Mouse (Mus musculus): ENCODE results near the gene Gabpb1. TPM values are rescaled to one million over a fixed set of nuclear protein-coding genes. Genes with fewer than 3 reads are reported as not detected.
A peak's percentile ranks its signal among the peaks of the same experiment; 100 is the strongest.

Gene Gabpb1
- polyA plus RNA-seq, 1 experiment from 2014 or later = 33.1 TPM

DNA sequence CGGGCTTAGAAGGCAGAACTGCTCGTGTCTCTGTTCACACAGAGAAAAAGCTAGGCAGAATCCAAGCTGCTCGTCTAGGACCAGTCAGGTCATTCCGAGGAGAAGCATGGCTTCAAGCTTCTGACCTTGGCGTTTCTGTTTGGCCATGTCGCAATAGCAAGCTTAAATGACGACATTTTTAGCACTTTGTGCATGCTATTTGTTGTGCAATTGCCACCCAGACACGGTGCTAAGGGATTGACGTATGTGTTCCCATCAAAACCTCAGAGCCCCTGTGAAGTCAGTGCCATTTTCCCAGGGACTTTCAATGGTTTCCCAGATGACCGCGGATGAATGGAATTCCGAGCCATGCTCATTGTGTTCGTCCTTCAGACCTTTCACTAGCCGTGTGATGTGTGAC lies 75.6 kb downstream of the Gabpb1 start:
- Histone ChIP-seq H3K4me3 (ENCODE audit: low read length) (no peak overlapping the region), H3K36me3 (ENCODE audit: control insufficient read depth, insufficient read depth, low read length) (no peaks in the 10 kb centered on the region), H3K9me3 (ENCODE audit: control insufficient read depth, low read length) (no peaks in the 10 kb centered on the region), H3K4me2 (ENCODE audit: low read depth, low read length) (no peak overlapping the region), H3K9ac (ENCODE audit: low read depth, low read length) (no peak overlapping the region), H3K4me1 (ENCODE audit: control insufficient read depth, insufficient read depth, low read length) (0 out of 2 replicates have a peak, but pooled peaks cover 6% of the 10 kb centered on the region), H3K27ac (ENCODE audit: low read length) (no peak overlapping the region), H3K27me3 (replicated peaks; ENCODE audit: control insufficient read depth, insufficient read depth, low read length) (no peaks in the 10 kb centered on the region)
- ATAC-seq = no peak
- 79% methylated on average over 14 of the region's 14 CpGs for WGBS

DNA sequence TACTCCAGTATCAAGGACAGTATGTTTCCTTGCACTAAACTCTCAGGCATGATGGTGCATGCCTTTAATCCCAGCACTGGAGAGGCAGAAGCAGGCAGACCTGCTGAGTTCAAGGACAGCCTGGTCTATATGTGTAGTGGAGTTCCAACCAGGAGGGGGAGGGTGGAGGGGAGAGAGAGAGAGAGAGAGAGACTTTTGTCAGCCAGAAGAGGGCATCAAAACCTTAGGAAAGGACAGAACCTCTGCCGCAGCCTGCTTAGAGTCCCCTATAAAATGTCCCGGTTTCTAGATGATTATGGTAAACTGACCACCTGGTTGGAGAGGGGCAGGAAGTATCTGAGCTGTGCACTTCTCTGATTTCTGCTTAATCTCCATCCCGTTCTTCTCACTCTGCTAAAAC lies 77.1 kb downstream of the Gabpb1 start:
- no peaks in the 10 kb centered on the region for H3K9me3 ChIP-seq (ENCODE audit: control insufficient read depth, low read length)
- H3K27ac ChIP-seq (ENCODE audit: low read length) = no peak overlapping the region
- no peak overlapping the region for H3K9ac ChIP-seq (ENCODE audit: low read depth, low read length)
- H3K27me3 ChIP-seq (replicated peaks; ENCODE audit: control insufficient read depth, insufficient read depth, low read length) = no peaks in the 10 kb centered on the region
- WGBS = 11% methylated on average over 3 of the region's 3 CpGs
- no peak overlapping the region for H3K4me3 ChIP-seq (ENCODE audit: low read length)
- peak; percentile 49; the same call in 1 of the 2 replicates for ATAC-seq
- no peaks in the 10 kb centered on the region for H3K36me3 ChIP-seq (ENCODE audit: control insufficient read depth, insufficient read depth, low read length)
- 0 out of 2 replicates have a peak, but pooled peaks cover 6% of the 10 kb centered on the region for H3K4me1 ChIP-seq (ENCODE audit: control insufficient read depth, insufficient read depth, low read length)
- no peak overlapping the region for H3K4me2 ChIP-seq (ENCODE audit: low read depth, low read length)

DNA sequence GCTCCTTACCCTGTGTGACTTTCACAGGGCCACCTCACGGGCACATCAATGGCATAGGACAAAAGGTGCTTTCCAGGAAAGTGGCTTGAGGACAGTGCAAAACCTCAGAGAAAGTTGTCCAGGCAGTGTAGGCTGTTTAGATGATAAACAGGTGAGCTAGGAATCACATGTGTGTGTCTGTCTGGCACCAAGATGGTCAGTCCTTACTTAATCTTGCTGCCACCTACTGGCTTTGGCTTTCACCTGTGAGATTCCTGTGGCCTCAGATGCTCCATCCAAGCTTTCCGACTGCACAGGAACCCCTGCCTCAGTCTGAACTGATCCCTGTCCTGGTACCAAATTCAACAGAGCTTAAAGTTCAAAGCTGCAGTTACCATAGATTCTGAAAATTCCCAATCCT lies 77.8 kb downstream of the Gabpb1 start:
- no peaks in the 10 kb centered on the region for H3K36me3 ChIP-seq (ENCODE audit: control insufficient read depth, insufficient read depth, low read length)

DNA sequence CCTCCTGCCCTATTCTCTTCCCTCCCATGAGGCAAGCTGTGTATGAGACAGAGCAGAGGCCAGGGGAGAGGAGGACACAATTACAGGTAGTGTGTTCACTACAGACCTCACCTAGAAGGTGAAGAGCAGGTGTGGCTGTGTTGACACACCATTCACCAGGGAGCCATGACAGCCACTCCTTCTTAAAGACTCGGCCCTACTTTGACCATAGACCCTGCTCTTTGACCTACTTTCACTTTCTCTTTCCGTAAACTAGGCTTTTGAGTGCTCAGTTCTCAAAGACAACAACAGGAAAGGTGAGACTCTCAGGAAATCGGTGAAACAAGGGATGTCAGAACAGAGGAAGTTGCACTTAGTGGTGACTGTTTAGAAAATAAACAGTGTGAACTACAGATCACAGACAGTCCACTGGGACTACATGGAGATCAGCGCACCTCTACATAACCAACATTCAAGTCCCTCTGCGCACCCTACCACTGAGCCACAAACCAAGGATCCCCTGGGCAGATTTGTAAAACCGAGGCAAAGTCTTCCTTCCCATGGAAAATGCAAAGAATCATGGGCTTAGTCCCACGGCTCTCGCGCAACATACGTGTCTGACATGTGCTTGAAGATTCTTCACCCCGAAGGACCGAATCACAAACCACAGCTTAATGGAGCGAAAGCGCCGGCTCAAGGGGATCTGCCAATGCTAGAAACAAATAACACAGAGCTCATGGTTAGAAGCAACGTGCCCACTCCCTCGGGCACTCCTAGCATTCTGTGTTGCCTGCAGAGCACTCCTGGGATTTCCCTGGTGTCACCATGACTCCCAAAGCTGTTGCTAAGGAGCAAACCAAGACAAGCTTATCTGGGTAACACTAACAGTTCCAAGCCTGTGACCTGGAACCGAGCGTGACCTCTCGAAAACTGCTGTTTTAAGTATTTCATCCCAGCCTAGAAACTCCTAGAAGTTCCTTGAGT lies 78.6 kb downstream of the Gabpb1 start:
- 74% methylated on average over 20 of the region's 20 CpGs for WGBS
- peak; percentile 87 for ATAC-seq
- Histone ChIP-seq H3K4me1 (ENCODE audit: control insufficient read depth, insufficient read depth, low read length) (0 out of 2 replicates have a peak, but pooled peaks cover 6% of the 10 kb centered on the region), H3K27ac (ENCODE audit: low read length) (no peak overlapping the region), H3K9ac (ENCODE audit: low read depth, low read length) (no peak overlapping the region), H3K36me3 (ENCODE audit: control insufficient read depth, insufficient read depth, low read length) (no peaks in the 10 kb centered on the region), H3K27me3 (replicated peaks; ENCODE audit: control insufficient read depth, insufficient read depth, low read length) (no peaks in the 10 kb centered on the region; the same call in 1 of the 2 replicates), H3K9me3 (ENCODE audit: control insufficient read depth, low read length) (no peaks in the 10 kb centered on the region), H3K4me3 (ENCODE audit: low read length) (no peak overlapping the region), H3K4me2 (ENCODE audit: low read depth, low read length) (no peak overlapping the region)

More for the DNA sequence above, 77.8 kb downstream of the Gabpb1 start:
- WGBS = 57% methylated on average over 2 of the region's 2 CpGs
- Histone ChIP-seq H3K9me3 (ENCODE audit: control insufficient read depth, low read length) (no peaks in the 10 kb centered on the region), H3K9ac (ENCODE audit: low read depth, low read length) (no peak overlapping the region), H3K4me1 (ENCODE audit: control insufficient read depth, insufficient read depth, low read length) (0 out of 2 replicates have a peak, but pooled peaks cover 6% of the 10 kb centered on the region), H3K27ac (ENCODE audit: low read length) (no peak overlapping the region), H3K27me3 (replicated peaks; ENCODE audit: control insufficient read depth, insufficient read depth, low read length) (no peaks in the 10 kb centered on the region), H3K4me3 (ENCODE audit: low read length) (no peak overlapping the region), H3K4me2 (ENCODE audit: low read depth, low read length) (no peak overlapping the region)
- ATAC-seq = no peak

DNA sequence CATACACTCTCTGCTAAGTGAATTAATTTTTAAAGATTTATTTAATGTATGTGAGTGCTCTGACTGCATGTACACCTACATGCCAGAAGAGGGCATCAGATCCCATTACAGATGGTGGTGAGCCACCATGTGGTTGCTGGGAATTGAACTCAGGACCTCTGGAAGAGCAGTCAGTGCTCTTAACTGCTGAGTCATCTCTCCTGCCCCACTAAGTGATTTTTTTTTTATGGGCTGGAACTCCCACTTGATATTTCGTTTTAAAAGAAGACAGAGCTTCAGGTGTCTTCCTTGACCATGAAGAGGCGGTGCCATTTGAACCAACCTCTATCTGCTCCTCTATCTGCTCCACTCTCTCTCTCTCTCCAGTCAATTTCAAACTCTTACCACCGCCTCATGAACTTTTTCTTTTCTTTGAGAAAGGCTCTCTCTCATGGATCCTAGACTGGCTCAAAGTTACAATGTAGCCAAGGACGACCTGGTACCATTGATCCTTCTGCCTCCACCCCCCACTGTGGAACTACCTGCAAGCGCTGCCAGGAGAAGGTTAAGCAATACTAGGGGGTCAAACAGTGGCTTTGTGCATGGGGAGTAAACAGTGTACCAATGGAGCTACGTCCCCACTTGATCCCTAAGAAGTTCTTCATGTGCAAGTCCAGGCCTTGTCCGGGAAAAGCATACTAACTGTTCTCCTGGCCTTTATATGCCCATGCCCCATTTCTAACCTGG lies 79.6 kb downstream of the Gabpb1 start:
- 0 out of 2 replicates have a peak, but pooled peaks cover 6% of the 10 kb centered on the region for H3K4me1 ChIP-seq (ENCODE audit: control insufficient read depth, insufficient read depth, low read length)
- H3K36me3 ChIP-seq (ENCODE audit: control insufficient read depth, insufficient read depth, low read length) = no peaks in the 10 kb centered on the region
- H3K27ac ChIP-seq (ENCODE audit: low read length) = no peak overlapping the region
- ATAC-seq = no peak; the same call in 1 of the 2 replicates
- no peaks in the 10 kb centered on the region for H3K9me3 ChIP-seq (ENCODE audit: control insufficient read depth, low read length)
- H3K4me2 ChIP-seq (ENCODE audit: low read depth, low read length) = no peak overlapping the region
- H3K9ac ChIP-seq (ENCODE audit: low read depth, low read length) = no peak overlapping the region
- WGBS = 92% methylated on average over 7 of the region's 7 CpGs
- no peak overlapping the region for H3K4me3 ChIP-seq (ENCODE audit: low read length)
- H3K27me3 ChIP-seq (replicated peaks; ENCODE audit: control insufficient read depth, insufficient read depth, low read length) = no peaks in the 10 kb centered on the region; the same call in 1 of the 2 replicates

DNA sequence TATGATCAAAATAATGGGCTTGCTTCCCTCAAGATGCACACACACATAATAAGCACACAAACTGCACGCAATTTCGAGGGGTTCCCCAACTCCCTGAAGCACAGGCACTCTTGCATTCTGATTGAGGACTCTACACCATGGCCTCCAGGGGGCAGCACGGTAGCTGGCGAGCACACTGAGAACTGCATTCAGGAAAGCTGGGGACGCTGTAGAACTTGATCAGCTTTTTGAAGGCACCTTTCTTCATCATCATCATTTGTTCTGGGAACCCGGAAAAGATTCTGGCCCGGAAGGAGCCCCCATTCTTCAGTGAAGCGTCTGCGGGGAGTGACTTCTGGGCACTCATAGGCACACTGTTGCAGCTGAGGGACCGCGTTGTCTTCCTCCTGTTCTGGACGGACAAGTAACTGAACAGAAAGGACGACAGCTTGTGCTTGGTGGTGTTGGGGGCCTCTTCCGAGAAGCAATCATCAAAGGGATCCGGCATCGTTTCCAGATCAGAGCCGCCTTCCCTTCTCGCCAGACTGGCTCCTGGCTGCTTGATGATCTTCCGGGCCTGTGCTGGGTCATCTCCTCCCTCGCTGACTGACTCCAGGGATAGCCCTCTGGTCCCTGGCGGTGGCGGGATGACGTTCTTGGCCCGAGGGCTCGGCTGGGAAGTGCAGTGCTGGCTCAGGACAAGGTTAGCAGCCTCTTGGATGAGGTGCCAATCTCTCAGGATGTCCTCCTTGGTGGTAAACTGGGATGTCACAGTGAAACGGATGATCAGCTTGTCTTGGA lies 82.1 kb downstream of the Gabpb1 start:
- H3K4me1 ChIP-seq (ENCODE audit: control insufficient read depth, insufficient read depth, low read length) = 0 out of 2 replicates have a peak, but pooled peaks cover 6% of the 10 kb centered on the region
- no peaks in the 10 kb centered on the region for H3K36me3 ChIP-seq (ENCODE audit: control insufficient read depth, insufficient read depth, low read length)
- H3K9me3 ChIP-seq (ENCODE audit: control insufficient read depth, low read length) = no peaks in the 10 kb centered on the region
- no peaks in the 10 kb centered on the region; the same call in 1 of the 2 replicates for H3K27me3 ChIP-seq (replicated peaks; ENCODE audit: control insufficient read depth, insufficient read depth, low read length)
- 22% methylated on average over 26 of the region's 26 CpGs for WGBS
- H3K27ac ChIP-seq (ENCODE audit: low read length) = no peak overlapping the region
- ATAC-seq = peak; percentile 68
- H3K4me2 ChIP-seq (ENCODE audit: low read depth, low read length) = peak overlapping the region; percentile 73
- H3K9ac ChIP-seq (ENCODE audit: low read depth, low read length) = peak overlapping the region; percentile 59
- H3K4me3 ChIP-seq (ENCODE audit: low read length) = peak overlapping the region; percentile 44

DNA sequence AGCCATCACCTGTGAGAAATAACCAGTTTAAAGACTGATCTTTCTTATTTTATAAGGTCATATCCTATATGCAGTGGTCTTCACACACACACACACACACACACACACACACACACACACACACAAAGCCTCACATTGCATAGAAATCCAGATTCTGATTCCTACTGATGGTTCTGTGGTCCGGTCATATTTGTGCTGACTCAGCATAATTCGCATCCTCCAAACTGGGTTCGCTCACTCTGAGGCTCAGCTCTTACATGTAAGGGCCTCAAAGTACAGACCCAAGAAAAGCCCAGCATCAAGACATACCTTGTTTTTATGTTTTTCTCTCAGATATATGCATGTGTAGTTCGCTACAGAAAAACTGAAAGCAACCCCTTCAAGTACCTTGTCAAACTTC lies 84.8 kb downstream of the Gabpb1 start:
- WGBS = 88% methylated on average over 4 of the region's 4 CpGs
- H3K4me2 ChIP-seq (ENCODE audit: low read depth, low read length) = no peak overlapping the region
- H3K27ac ChIP-seq (ENCODE audit: low read length) = no peak overlapping the region
- H3K9ac ChIP-seq (ENCODE audit: low read depth, low read length) = no peak overlapping the region
- H3K4me3 ChIP-seq (ENCODE audit: low read length) = no peak overlapping the region
- no peaks in the 10 kb centered on the region for H3K4me1 ChIP-seq (ENCODE audit: control insufficient read depth, insufficient read depth, low read length)
- no peaks in the 10 kb centered on the region for H3K36me3 ChIP-seq (ENCODE audit: control insufficient read depth, insufficient read depth, low read length)
- H3K27me3 ChIP-seq (replicated peaks; ENCODE audit: control insufficient read depth, insufficient read depth, low read length) = no peaks in the 10 kb centered on the region; the same call in 1 of the 2 replicates
- H3K9me3 ChIP-seq (ENCODE audit: control insufficient read depth, low read length) = no peaks in the 10 kb centered on the region
- no peak for ATAC-seq

DNA sequence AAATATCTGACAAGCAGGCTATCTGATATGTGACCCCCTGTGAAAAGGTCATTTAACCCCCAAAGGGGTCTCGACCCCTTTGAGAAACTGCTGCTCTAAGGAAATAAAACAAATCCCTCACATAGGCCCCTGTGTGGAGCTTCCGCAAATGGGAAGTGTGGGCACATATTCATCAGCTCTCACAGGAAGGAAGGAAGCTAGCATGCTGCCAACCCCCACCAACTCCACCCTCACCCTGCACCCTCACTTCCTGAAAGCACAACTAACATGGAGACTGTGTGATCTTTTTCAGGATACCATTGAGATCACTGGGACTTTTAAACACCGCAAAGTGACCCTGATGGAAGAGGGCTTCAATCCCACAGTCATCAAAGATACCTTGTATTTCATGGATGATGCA lies 88.7 kb downstream of the Gabpb1 start:
- no peak for ATAC-seq
- 84% methylated on average over 3 of the region's 3 CpGs for WGBS
- H3K27ac ChIP-seq (ENCODE audit: low read length) = no peak overlapping the region

More for the DNA sequence above, 88.7 kb downstream of the Gabpb1 start:
- Histone ChIP-seq H3K27me3 (replicated peaks; ENCODE audit: control insufficient read depth, insufficient read depth, low read length) (no peaks in the 10 kb centered on the region), H3K4me2 (ENCODE audit: low read depth, low read length) (no peak overlapping the region), H3K9ac (ENCODE audit: low read depth, low read length) (no peak overlapping the region), H3K4me3 (ENCODE audit: low read length) (no peak overlapping the region), H3K9me3 (ENCODE audit: control insufficient read depth, low read length) (no peaks in the 10 kb centered on the region), H3K36me3 (ENCODE audit: control insufficient read depth, insufficient read depth, low read length) (no peaks in the 10 kb centered on the region), H3K4me1 (ENCODE audit: control insufficient read depth, insufficient read depth, low read length) (no peaks in the 10 kb centered on the region)
